Mouse (Mus musculus): ENCODE measurements around the gene Suclg2.

DNA sequence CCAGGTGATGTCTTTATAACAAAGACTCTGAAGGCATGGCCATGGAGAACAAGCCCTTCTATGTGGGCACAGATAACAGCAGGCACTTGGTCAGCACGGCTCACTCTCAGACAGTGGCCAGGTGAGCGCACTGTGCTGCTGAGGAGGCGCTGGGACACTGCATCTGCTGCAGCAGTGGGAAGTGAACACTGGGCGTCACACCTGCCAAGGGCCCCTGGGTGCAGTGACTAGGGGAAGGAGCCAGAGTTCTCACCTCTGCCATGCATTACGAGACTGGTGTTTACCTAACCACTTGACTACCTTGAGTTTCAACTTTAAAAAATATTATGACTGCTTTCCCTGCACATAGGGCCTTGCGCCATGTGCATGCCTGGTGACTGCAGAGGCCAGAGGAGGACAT is 238.8 kb downstream of the Suclg2 start:
- no peak for TF ChIP-seq CTCF (conservative IDR thresholded peaks at IDR 0.05; ENCODE audit: insufficient read depth, insufficient read length, low read depth, low read length)
- no peak for TF ChIP-seq POLR2A (IDR thresholded peaks at IDR 0.05; ENCODE audit: low read depth, low read length)

Data from kidney, adult 2 months (tissue).